Mouse (Mus musculus): ENCODE data around the gene Cand1. TPM values are rescaled to one million over a fixed set of nuclear protein-coding genes. Genes with fewer than 3 reads are reported as not detected.

Cand1 gene
- polyA plus RNA-seq, 1 experiment from 2014 or later: 80.0 TPM

GRCm38 (mm10) chr10:119198186-119198880, 41.5 kb downstream of the Cand1 start:
- H3K36me3 ChIP-seq (replicated peaks; ENCODE audit: control insufficient read depth, insufficient read depth): peaks cover 41% of the 10 kb centered on the region
- H3K4me3 ChIP-seq (replicated peaks; ENCODE audit: low read length): no peak overlapping the region
- H3K4me1 ChIP-seq (replicated peaks; ENCODE audit: control insufficient read depth, insufficient read depth, low read length): no peaks in the 10 kb centered on the region
- 92% methylated on average over 9 of the region's 9 CpGs for WGBS
- no peak overlapping the region for H3K4me2 ChIP-seq (replicated peaks)
- ATAC-seq (ENCODE audit: low FRiP score) (no peak), DNase-seq (ENCODE audit: low spot score) (no peak)
- H3K9me3 ChIP-seq (ENCODE audit: control insufficient read depth, low read length): no peaks in the 10 kb centered on the region
- no peak overlapping the region for H3K27ac ChIP-seq
- no peak overlapping the region for H3K9ac ChIP-seq
- no peaks in the 10 kb centered on the region for H3K27me3 ChIP-seq (ENCODE audit: control insufficient read depth, insufficient read depth, low read length)

- H3K27ac ChIP-seq: no peak overlapping the region
- DNase-seq (ENCODE audit: low spot score) (no peak), ATAC-seq (ENCODE audit: low FRiP score) (no peak)
- H3K9ac ChIP-seq: no peak overlapping the region
- no peak overlapping the region for H3K4me2 ChIP-seq (replicated peaks)
- WGBS: 95% methylated on average over 13 of the region's 13 CpGs
- H3K4me3 ChIP-seq (replicated peaks; ENCODE audit: low read length): no peak overlapping the region
- no peaks in the 10 kb centered on the region for H3K27me3 ChIP-seq (ENCODE audit: control insufficient read depth, insufficient read depth, low read length)
- H3K36me3 ChIP-seq (replicated peaks; ENCODE audit: control insufficient read depth, insufficient read depth): peaks cover 35% of the 10 kb centered on the region
- H3K9me3 ChIP-seq (ENCODE audit: control insufficient read depth, low read length): no peaks in the 10 kb centered on the region
- no peaks in the 10 kb centered on the region for H3K4me1 ChIP-seq (replicated peaks; ENCODE audit: control insufficient read depth, insufficient read depth, low read length)
Measured at GRCm38 (mm10) chr10:119197621-119198150, 42.2 kb downstream of the Cand1 start.

GRCm38 (mm10) chr10:119192598-119193372, 47.1 kb downstream of the Cand1 start:
- H3K36me3 ChIP-seq (replicated peaks; ENCODE audit: control insufficient read depth, insufficient read depth): 0 out of 2 replicates have a peak, but pooled peaks cover 3% of the 10 kb centered on the region
- ATAC-seq (ENCODE audit: low FRiP score) (no peak), DNase-seq (ENCODE audit: low spot score) (no peak)
- 79% methylated on average over 8 of the region's 8 CpGs for WGBS
- no peak overlapping the region for H3K4me3 ChIP-seq (replicated peaks; ENCODE audit: low read length)
- H3K9ac ChIP-seq: no peak overlapping the region
- no peaks in the 10 kb centered on the region for H3K4me1 ChIP-seq (replicated peaks; ENCODE audit: control insufficient read depth, insufficient read depth, low read length)
- H3K27me3 ChIP-seq (ENCODE audit: control insufficient read depth, insufficient read depth, low read length): no peaks in the 10 kb centered on the region
- no peak overlapping the region for H3K27ac ChIP-seq
- no peak overlapping the region for H3K4me2 ChIP-seq (replicated peaks)
- no peaks in the 10 kb centered on the region for H3K9me3 ChIP-seq (ENCODE audit: control insufficient read depth, low read length)

GRCm38 (mm10) chr10:119187720-119188119, 52.1 kb downstream of the Cand1 start:
- DNase-seq (ENCODE audit: low spot score): no peak
- H3K4me3 ChIP-seq (replicated peaks; ENCODE audit: low read length): no peak overlapping the region
- no peak for ATAC-seq (ENCODE audit: low FRiP score)
- no peaks in the 10 kb centered on the region for H3K36me3 ChIP-seq (replicated peaks; ENCODE audit: control insufficient read depth, insufficient read depth)
- H3K4me1 ChIP-seq (replicated peaks; ENCODE audit: control insufficient read depth, insufficient read depth, low read length): peaks cover 3% of the 10 kb centered on the region; the same call in 1 of the 2 replicates
- no peaks in the 10 kb centered on the region for H3K9me3 ChIP-seq (ENCODE audit: control insufficient read depth, low read length)
- H3K9ac ChIP-seq: no peak overlapping the region
- H3K27ac ChIP-seq: no peak overlapping the region
- no peak overlapping the region for H3K4me2 ChIP-seq (replicated peaks)
- 72% methylated on average over 4 of the region's 4 CpGs for WGBS
- no peaks in the 10 kb centered on the region for H3K27me3 ChIP-seq (ENCODE audit: control insufficient read depth, insufficient read depth, low read length)

GRCm38 (mm10) chr10:119169656-119170055, 70.2 kb downstream of the Cand1 start:
- Histone ChIP-seq H3K27me3 (ENCODE audit: control insufficient read depth, insufficient read depth, low read length) (no peaks in the 10 kb centered on the region), H3K9me3 (ENCODE audit: control insufficient read depth, low read length) (no peaks in the 10 kb centered on the region), H3K4me2 (replicated peaks) (no peak overlapping the region), H3K4me3 (replicated peaks; ENCODE audit: low read length) (no peak overlapping the region), H3K27ac (no peak overlapping the region), H3K36me3 (replicated peaks; ENCODE audit: control insufficient read depth, insufficient read depth) (no peaks in the 10 kb centered on the region), H3K4me1 (replicated peaks; ENCODE audit: control insufficient read depth, insufficient read depth, low read length) (no peaks in the 10 kb centered on the region), H3K9ac (no peak overlapping the region)
- ATAC-seq (ENCODE audit: low FRiP score) (no peak), DNase-seq (ENCODE audit: low spot score) (no peak)
- WGBS: 97% methylated on average over 3 of the region's 3 CpGs

- 78% methylated on average over 13 of the region's 13 CpGs for WGBS
- Histone ChIP-seq H3K9ac (no peak overlapping the region), H3K4me1 (replicated peaks; ENCODE audit: control insufficient read depth, insufficient read depth, low read length) (no peaks in the 10 kb centered on the region), H3K9me3 (ENCODE audit: control insufficient read depth, low read length) (no peaks in the 10 kb centered on the region), H3K27me3 (ENCODE audit: control insufficient read depth, insufficient read depth, low read length) (no peaks in the 10 kb centered on the region), H3K4me2 (replicated peaks) (no peak overlapping the region), H3K36me3 (replicated peaks; ENCODE audit: control insufficient read depth, insufficient read depth) (no peaks in the 10 kb centered on the region), H3K4me3 (replicated peaks; ENCODE audit: low read length) (no peak overlapping the region), H3K27ac (no peak overlapping the region)
- DNase-seq (ENCODE audit: low spot score) (no peak), ATAC-seq (ENCODE audit: low FRiP score) (no peak)
Measured at GRCm38 (mm10) chr10:119169237-119169636, 70.6 kb downstream of the Cand1 start.

GRCm38 (mm10) chr10:119168791-119169190, 71.1 kb downstream of the Cand1 start:
- H3K9me3 ChIP-seq (ENCODE audit: control insufficient read depth, low read length): no peaks in the 10 kb centered on the region
- DNase-seq (ENCODE audit: low spot score): peak; percentile 57
- H3K4me3 ChIP-seq (replicated peaks; ENCODE audit: low read length): no peak overlapping the region
- H3K4me2 ChIP-seq (replicated peaks): no peak overlapping the region
- no peaks in the 10 kb centered on the region for H3K27me3 ChIP-seq (ENCODE audit: control insufficient read depth, insufficient read depth, low read length)
- H3K27ac ChIP-seq: no peak overlapping the region
- WGBS: 33% methylated on average over 14 of the region's 14 CpGs
- no peak for ATAC-seq (ENCODE audit: low FRiP score)
- H3K4me1 ChIP-seq (replicated peaks; ENCODE audit: control insufficient read depth, insufficient read depth, low read length): no peaks in the 10 kb centered on the region
- no peak overlapping the region for H3K9ac ChIP-seq
- H3K36me3 ChIP-seq (replicated peaks; ENCODE audit: control insufficient read depth, insufficient read depth): no peaks in the 10 kb centered on the region

- WGBS: 23% methylated on average over 3 of the region's 3 CpGs
- H3K9ac ChIP-seq: no peak overlapping the region
Measured at GRCm38 (mm10) chr10:119167858-119168257, 72.0 kb downstream of the Cand1 start.

GRCm38 (mm10) chr10:119165051-119165450, 74.8 kb downstream of the Cand1 start:
- DNase-seq (ENCODE audit: low spot score) (no peak), ATAC-seq (ENCODE audit: low FRiP score) (no peak)
- Histone ChIP-seq H3K4me3 (replicated peaks; ENCODE audit: low read length) (no peak overlapping the region), H3K27ac (no peak overlapping the region), H3K9me3 (ENCODE audit: control insufficient read depth, low read length) (no peaks in the 10 kb centered on the region), H3K4me2 (replicated peaks) (no peak overlapping the region), H3K4me1 (replicated peaks; ENCODE audit: control insufficient read depth, insufficient read depth, low read length) (no peaks in the 10 kb centered on the region), H3K9ac (no peak overlapping the region), H3K36me3 (replicated peaks; ENCODE audit: control insufficient read depth, insufficient read depth) (no peaks in the 10 kb centered on the region), H3K27me3 (ENCODE audit: control insufficient read depth, insufficient read depth, low read length) (no peaks in the 10 kb centered on the region)
- WGBS: 93% methylated on average over 10 of the region's 10 CpGs

More at GRCm38 (mm10) chr10:119167858-119168257, 72.0 kb downstream of the Cand1 start:
- Histone ChIP-seq H3K36me3 (replicated peaks; ENCODE audit: control insufficient read depth, insufficient read depth) (no peaks in the 10 kb centered on the region), H3K4me1 (replicated peaks; ENCODE audit: control insufficient read depth, insufficient read depth, low read length) (no peaks in the 10 kb centered on the region), H3K4me2 (replicated peaks) (no peak overlapping the region), H3K27ac (no peak overlapping the region), H3K9me3 (ENCODE audit: control insufficient read depth, low read length) (no peaks in the 10 kb centered on the region), H3K4me3 (replicated peaks; ENCODE audit: low read length) (no peak overlapping the region), H3K27me3 (ENCODE audit: control insufficient read depth, insufficient read depth, low read length) (no peaks in the 10 kb centered on the region)
- no peak for ATAC-seq (ENCODE audit: low FRiP score)
- DNase-seq (ENCODE audit: low spot score): no peak
